Mouse (Mus musculus) liver, embryonic 14.5 days (tissue): Measurements from ENCODE around the gene Rtn1.

ENCODE experiments used
- CTCF ChIP-seq: IDR thresholded peaks from 2 replicates; pipeline ENCODE4 v1.5.1; 2016; ENCODE audit warnings: antibody characterized with exemption, low read depth, control low read depth
- EP300 ChIP-seq: IDR thresholded peaks from 2 replicates; pipeline ENCODE4 v1.6.1; 2016; ENCODE audit warnings: antibody characterized with exemption, low read depth

GRCm38 (mm10) chr12:72232176-72232575 lies 176.7 kb downstream of the Rtn1 start:
- TF ChIP-seq EP300 = no peak
- no peak for TF ChIP-seq CTCF
